Mouse (Mus musculus) forebrain, postnatal 0 days (tissue): ENCODE data around the gene Dpp6. TPM values are rescaled to one million over a fixed set of nuclear protein-coding genes. Genes with fewer than 3 reads are reported as not detected.
A peak's percentile ranks its signal among the peaks of the same experiment; 100 is the strongest.

ENCODE experiments used
- ATAC-seq: fragments of 200-750 bp; cut with Nextera tagmentation; 2 replicates; pipeline ENCODE4 v1.8.0; 2017; ENCODE audit warnings: mild to moderate bottlenecking, moderate library complexity
- DNase-seq: peaks from one replicate; pipeline ENCODE4 v3.0.0-alpha.2; 2015
- H3K27ac ChIP-seq: fragments of 300-500 bp; sonication (generic); 2 replicates; pipeline ENCODE4 v1.5.1; 2014; ENCODE audit warnings: low read depth, mild to moderate bottlenecking, antibody characterized with exemption, low read length, moderate library complexity, mixed read lengths
- H3K27me3 ChIP-seq: fragments of 300-500 bp; sonication (generic); 2 replicates; pipeline ENCODE4 v1.6.1; 2014; ENCODE audit warnings: mild to moderate bottlenecking, low read length, mixed read lengths; ENCODE audit not compliant: insufficient read depth
- H3K36me3 ChIP-seq: fragments of 300-500 bp; sonication (generic); 2 replicates; pipeline ENCODE4 v1.6.1; 2014; ENCODE audit warnings: mild to moderate bottlenecking, moderate library complexity; ENCODE audit not compliant: insufficient read depth
- H3K4me1 ChIP-seq: fragments of 300-500 bp; sonication (generic); 2 replicates; pipeline ENCODE4 v1.6.1; 2014; ENCODE audit warnings: antibody characterized with exemption; ENCODE audit not compliant: insufficient read depth
- H3K4me2 ChIP-seq: fragments of 300-500 bp; sonication (generic); 2 replicates; pipeline ENCODE4 v1.6.1; 2014; ENCODE audit warnings: low read depth, mild to moderate bottlenecking, moderate library complexity
- H3K4me3 ChIP-seq: fragments of 300-500 bp; sonication (generic); 2 replicates; pipeline ENCODE4 v1.5.1; 2014; ENCODE audit warnings: low read depth, low read length, mixed read lengths
- H3K9ac ChIP-seq: fragments of 300-500 bp; sonication (generic); 2 replicates; pipeline ENCODE4 v1.6.1; 2014; ENCODE audit warnings: mild to moderate bottlenecking
- H3K9me3 ChIP-seq: fragments of 300-500 bp; sonication (generic); 2 replicates; pipeline ENCODE4 v1.6.1; 2016; ENCODE audit warnings: low read length
- CTCF ChIP-seq: sonication (generic); IDR thresholded peaks from 2 replicates; pipeline ENCODE4 v1.5.1; 2016; ENCODE audit warnings: antibody characterized with exemption, control low read depth, low read depth
- WGBS: fragments of 180-500 bp; shearing (Covaris S2); extraction: QIAGEN DNeasy Blood & Tissue Kit; methylation state at CpG from one replicate; pipeline ENCODE4 v1.1.7; 2014; 5-methylcytosine and 5-hydroxymethylcytosine counted together
- polyA plus RNA-seq: library from polyadenylated mRNA; unstranded; fragments of >200 nt; fragmentation: Nextera tagmentation; extraction: Ambion mirVana; gene quantifications from 2 replicates; pipeline ENCODE4 v1.2.1, GENCODE M21; 2015
- total RNA-seq: library from RNA; depleted of rRNA; stranded (reverse); fragments of >200 nt; gene quantifications from 2 replicates; pipeline ENCODE4 v1.2.3, GENCODE M21; 2014

Gene Dpp6
- total and polyA plus RNA-seq, 2 experiments from 2014 or later = 58.4 to 116 TPM

DNA sequence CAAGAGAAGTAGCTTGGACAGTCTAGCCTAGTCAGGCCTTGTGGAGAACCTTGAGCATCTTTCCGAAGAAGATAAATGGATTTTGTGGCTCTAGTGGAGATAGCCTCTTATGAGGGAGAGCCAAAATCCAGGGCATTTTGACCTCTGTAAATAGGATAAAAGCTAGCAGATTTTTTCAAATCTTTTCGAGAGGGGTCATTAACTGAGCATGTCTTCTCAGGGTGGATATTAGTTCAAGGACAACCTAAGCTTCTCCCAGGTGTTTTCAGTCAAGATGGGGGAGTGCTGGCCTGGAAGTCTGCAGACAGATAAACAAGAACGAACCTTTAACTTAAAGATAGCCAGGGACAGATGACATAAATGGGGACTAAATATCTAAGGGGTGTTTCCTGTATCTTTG, 581.4 kb downstream of the Dpp6 start:
- no peak for TF ChIP-seq CTCF
- Histone ChIP-seq H3K4me2 (no peak overlapping the region), H3K4me1 (no peaks in the 10 kb centered on the region), H3K4me3 (no peak overlapping the region), H3K9ac (no peak overlapping the region), H3K27ac (no peak overlapping the region), H3K9me3 (no peaks in the 10 kb centered on the region), H3K27me3 (no peaks in the 10 kb centered on the region), H3K36me3 (peaks cover 8% of the 10 kb centered on the region; the same call in 1 of the 2 replicates)
- WGBS = 89% methylated on average over 3 of the region's 3 CpGs
- ATAC-seq (no peak), DNase-seq (no peak)

DNA sequence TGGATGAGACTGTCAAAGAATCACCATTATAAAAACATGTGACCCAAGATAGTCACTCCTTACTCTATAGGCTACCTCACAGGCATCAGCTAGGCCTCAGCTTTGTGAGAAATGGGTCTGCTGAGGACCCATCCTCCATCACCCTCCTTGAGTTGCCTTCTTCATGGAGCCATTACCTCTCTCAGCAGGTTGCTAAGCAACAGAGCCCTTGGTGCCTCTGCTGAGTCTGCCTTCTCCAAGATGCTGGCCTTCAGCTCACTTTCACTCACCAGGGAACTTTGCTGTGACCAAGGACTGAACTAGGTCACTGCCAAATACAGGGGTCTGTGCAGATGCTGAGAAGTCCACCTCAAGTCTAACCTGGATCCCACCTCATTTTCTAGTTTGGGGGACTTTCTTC, 582.1 kb downstream of the Dpp6 start:
- Histone ChIP-seq H3K27me3 (no peaks in the 10 kb centered on the region), H3K36me3 (peaks cover 8% of the 10 kb centered on the region; the same call in 1 of the 2 replicates), H3K9ac (no peak overlapping the region), H3K4me1 (no peaks in the 10 kb centered on the region), H3K4me3 (no peak overlapping the region), H3K4me2 (no peak overlapping the region), H3K9me3 (no peaks in the 10 kb centered on the region), H3K27ac (no peak overlapping the region)
- TF ChIP-seq CTCF = no peak
- DNase-seq = no peak
- no peak for ATAC-seq

DNA sequence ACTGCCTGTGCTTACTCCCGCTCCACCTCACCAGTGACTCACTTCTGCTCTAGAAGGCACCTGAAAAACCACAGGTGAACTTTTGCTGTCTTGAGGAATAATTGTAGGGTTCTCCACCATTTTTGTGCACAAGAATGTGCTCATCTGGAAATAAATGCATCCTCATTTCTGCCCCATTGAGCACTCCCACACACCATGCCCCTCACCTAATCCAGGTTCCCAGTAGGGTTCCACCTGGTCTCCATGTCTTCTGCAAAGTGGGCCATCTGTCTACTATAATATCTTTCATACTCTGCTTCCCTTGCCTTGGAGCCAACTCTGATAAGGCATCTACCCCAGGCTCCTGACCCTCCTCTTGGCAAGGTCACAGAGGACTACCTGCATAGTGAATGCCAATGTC, 585.6 kb downstream of the Dpp6 start:
- 97% methylated on average over 1 of the region's 1 CpGs for WGBS
- DNase-seq (no peak), ATAC-seq (no peak)
- Histone ChIP-seq H3K4me1 (no peaks in the 10 kb centered on the region), H3K36me3 (peaks cover 8% of the 10 kb centered on the region; the same call in 1 of the 2 replicates), H3K27me3 (no peaks in the 10 kb centered on the region), H3K9ac (no peak overlapping the region), H3K4me3 (no peak overlapping the region), H3K9me3 (no peaks in the 10 kb centered on the region), H3K4me2 (no peak overlapping the region), H3K27ac (no peak overlapping the region)
- TF ChIP-seq CTCF = no peak

DNA sequence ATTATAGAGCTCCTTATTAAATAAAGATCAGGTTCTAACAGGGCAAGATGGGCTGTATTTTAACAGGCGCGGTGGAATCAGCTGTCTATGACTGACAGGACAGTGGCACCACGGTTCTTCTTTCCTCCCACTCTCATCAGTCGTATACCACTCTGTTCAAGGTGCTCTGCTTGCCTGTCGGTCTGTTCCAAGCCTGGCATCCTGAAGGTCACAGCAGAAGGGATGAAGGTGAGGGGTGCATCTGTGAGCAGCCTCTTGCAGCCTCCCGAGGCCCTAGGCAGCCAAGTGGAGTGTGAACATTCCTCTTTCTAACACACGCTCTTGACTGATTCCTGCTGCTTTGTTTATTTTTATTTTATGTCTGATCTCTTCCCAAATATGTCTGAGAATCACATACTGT, 591.9 kb downstream of the Dpp6 start:
- Histone ChIP-seq H3K4me3 (no peak overlapping the region), H3K4me1 (no peaks in the 10 kb centered on the region), H3K4me2 (no peak overlapping the region), H3K9me3 (no peaks in the 10 kb centered on the region), H3K27me3 (no peaks in the 10 kb centered on the region), H3K36me3 (no peaks in the 10 kb centered on the region), H3K27ac (no peak overlapping the region), H3K9ac (no peak overlapping the region)
- DNase-seq (no peak), ATAC-seq (no peak)
- 76% methylated on average over 7 of the region's 7 CpGs for WGBS
- TF ChIP-seq CTCF = no peak

DNA sequence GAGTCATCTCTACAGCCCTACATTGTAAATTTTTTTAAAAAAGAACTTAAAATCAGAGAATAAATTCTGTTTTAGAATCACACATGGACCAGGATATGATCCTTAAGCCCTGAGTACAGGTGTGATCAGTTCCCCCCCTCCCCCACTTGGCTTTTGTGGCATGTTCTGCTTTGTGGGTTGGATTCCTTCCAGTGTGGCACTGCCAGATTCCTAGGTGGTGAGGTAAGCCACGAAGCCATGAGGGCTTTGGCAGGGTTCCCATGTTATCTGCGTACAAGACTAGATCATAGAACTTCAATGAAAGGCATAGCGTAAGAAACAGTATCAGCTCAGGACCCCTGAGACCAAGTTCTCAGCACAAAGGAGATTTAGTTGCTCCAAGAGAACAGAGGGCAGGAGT, 596.0 kb downstream of the Dpp6 start:
- Histone ChIP-seq H3K27ac (no peak overlapping the region), H3K4me2 (no peak overlapping the region), H3K4me1 (no peaks in the 10 kb centered on the region), H3K36me3 (no peaks in the 10 kb centered on the region), H3K9me3 (no peaks in the 10 kb centered on the region), H3K4me3 (no peak overlapping the region), H3K27me3 (no peaks in the 10 kb centered on the region), H3K9ac (no peak overlapping the region)
- WGBS = 29% methylated on average over 3 of the region's 3 CpGs
- ATAC-seq (no peak), DNase-seq (no peak)
- TF ChIP-seq CTCF = no peak

DNA sequence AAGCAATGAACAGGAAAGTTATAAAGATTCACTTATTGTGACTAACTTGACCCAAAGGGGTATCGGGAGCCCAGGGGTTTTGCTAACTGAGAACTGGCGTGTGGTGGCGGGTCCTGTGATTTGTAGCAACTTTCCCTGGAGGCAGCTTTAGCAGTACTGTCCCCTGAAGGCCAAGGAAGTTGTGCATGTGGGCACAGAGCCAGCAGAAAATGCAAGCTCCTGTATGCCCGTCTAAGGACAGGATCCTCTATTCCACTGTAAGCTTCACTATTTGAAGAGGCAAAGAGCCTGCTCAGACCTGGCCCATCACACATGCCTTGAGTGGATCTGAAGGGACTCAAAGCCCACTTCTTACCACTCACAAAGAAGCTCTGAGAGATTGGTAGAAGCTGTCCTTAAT, 598.5 kb downstream of the Dpp6 start:
- no peak overlapping the region for H3K27ac ChIP-seq
- no peaks in the 10 kb centered on the region for H3K4me1 ChIP-seq
- ATAC-seq (no peak), DNase-seq (no peak)
- H3K4me3 ChIP-seq = no peak overlapping the region
- no peak overlapping the region for H3K4me2 ChIP-seq
- H3K9ac ChIP-seq = no peak overlapping the region
- H3K36me3 ChIP-seq = no peaks in the 10 kb centered on the region
- H3K9me3 ChIP-seq = no peaks in the 10 kb centered on the region
- 71% methylated on average over 4 of the region's 4 CpGs for WGBS
- TF ChIP-seq CTCF = no peak
- H3K27me3 ChIP-seq = no peaks in the 10 kb centered on the region

DNA sequence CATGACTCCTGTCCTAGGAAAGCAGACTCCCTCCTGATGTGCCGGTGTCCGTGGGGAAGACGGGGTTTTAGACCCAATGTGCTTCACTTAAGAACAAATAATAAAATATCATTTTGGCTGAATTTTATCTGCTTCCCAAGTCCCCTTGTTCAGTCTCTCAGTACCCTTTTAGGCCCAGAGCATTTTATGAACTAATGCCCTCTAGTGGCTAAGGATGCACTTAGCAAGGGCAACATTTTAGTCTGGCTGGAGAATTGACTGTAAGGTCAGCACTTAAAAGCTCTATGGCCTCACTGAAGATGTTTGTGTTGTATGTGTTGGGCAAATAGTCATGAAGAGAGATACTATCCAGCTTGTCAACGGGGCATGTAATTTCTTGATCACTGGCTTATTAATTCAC, 599.6 kb downstream of the Dpp6 start:
- H3K9ac ChIP-seq = no peak overlapping the region
- H3K36me3 ChIP-seq = no peaks in the 10 kb centered on the region
- WGBS = 68% methylated on average over 4 of the region's 4 CpGs
- H3K27ac ChIP-seq = no peak overlapping the region
- no peak; the same call in 1 of the 2 replicates for ATAC-seq
- no peaks in the 10 kb centered on the region for H3K4me1 ChIP-seq
- H3K27me3 ChIP-seq = no peaks in the 10 kb centered on the region
- peak; percentile 54 for DNase-seq
- H3K4me3 ChIP-seq = no peak overlapping the region
- no peaks in the 10 kb centered on the region for H3K9me3 ChIP-seq
- peak; percentile 73 for TF ChIP-seq CTCF
- H3K4me2 ChIP-seq = no peak overlapping the region

DNA sequence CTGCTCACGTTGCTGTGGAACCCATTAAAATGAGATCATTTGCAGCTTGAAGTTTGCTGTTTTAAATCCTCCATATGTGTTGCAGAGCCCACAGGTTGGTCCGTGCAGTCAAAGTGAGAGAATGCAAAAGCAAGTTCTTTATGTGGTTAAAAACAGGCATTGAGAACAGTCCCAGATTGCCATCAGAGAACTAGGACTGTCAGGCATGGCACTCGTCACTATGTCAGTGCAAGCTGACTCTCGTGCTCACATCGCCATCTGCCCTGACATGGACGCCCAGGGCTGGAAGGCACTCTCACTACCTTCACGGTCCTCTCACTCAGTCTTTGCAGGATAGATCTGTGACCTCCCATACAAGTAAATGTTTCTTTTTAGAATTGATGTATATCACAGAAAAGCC, 600.4 kb downstream of the Dpp6 start:
- peak; percentile 13 for DNase-seq
- Histone ChIP-seq H3K27me3 (no peaks in the 10 kb centered on the region), H3K4me1 (no peaks in the 10 kb centered on the region), H3K9me3 (no peaks in the 10 kb centered on the region), H3K36me3 (no peaks in the 10 kb centered on the region), H3K4me2 (no peak overlapping the region), H3K9ac (no peak overlapping the region), H3K4me3 (no peak overlapping the region), H3K27ac (no peak overlapping the region)
- 65% methylated on average over 7 of the region's 7 CpGs for WGBS
- peak; percentile 81 for ATAC-seq
- TF ChIP-seq CTCF = no peak
